Mouse (Mus musculus): ENCODE data around the gene Gm12248.

GRCm38 (mm10) chr11:58101194-58101720 lies 8.3 kb upstream of the Gm12248 start:
- TF ChIP-seq CTCF (IDR thresholded peaks at IDR 0.05) (no peak), EP300 (IDR thresholded peaks at IDR 0.05) (no peak)

All from lung, postnatal 0 days (tissue).